Mouse (Mus musculus) right cerebral cortex, postnatal 10 days (tissue): ENCODE data around the gene Krtap26-1.

Experiments used
- DNase-seq, 2 experiments: peaks; one replicate each; pipeline ENCODE4 v3.0.0; 2021; ENCODE audit warnings: low spot score in 2 of 2

Gene Krtap26-1

GRCm38 (mm10) chr16:88647358-88647846 is at the start of gene Krtap26-1:
Krtap26-1 (minus strand) TSS chr16:88647796.
- no peak for DNase-seq

GRCm38 (mm10) chr16:88696256-88696655 is 48.7 kb upstream of the Krtap26-1 start:
- DNase-seq: no peak

GRCm38 (mm10) chr16:88681282-88681681 is 33.7 kb upstream of the Krtap26-1 start:
- DNase-seq: no peak

- DNase-seq: no peak
Measured at GRCm38 (mm10) chr16:88679099-88679498, 31.5 kb upstream of the Krtap26-1 start.

- no peak for DNase-seq
Measured at GRCm38 (mm10) chr16:88671571-88671970, 24.0 kb upstream of the Krtap26-1 start, which contains the start of gene Krtap27-1. Krtap27-1 (minus strand) TSS chr16:88671671.

GRCm38 (mm10) chr16:88657426-88657825 is 9.8 kb upstream of the Krtap26-1 start:
- DNase-seq: no peak

GRCm38 (mm10) chr16:88651952-88652351 is 4.4 kb upstream of the Krtap26-1 start:
- no peak for DNase-seq

GRCm38 (mm10) chr16:88651082-88651481 is 3.5 kb upstream of the Krtap26-1 start:
- no peak for DNase-seq

- no peak for DNase-seq
Measured at GRCm38 (mm10) chr16:88646366-88647111, 1.1 kb downstream of the Krtap26-1 start.

GRCm38 (mm10) chr16:88640053-88640452 is 7.5 kb downstream of the Krtap26-1 start:
- no peak for DNase-seq

GRCm38 (mm10) chr16:88635142-88635541 is 12.5 kb downstream of the Krtap26-1 start:
- DNase-seq: no peak

- DNase-seq: no peak
Measured at GRCm38 (mm10) chr16:88631474-88631873, 16.1 kb downstream of the Krtap26-1 start.

- no peak for DNase-seq
Measured at GRCm38 (mm10) chr16:88627566-88627965, 20.0 kb downstream of the Krtap26-1 start, which contains the start of gene 2310079G19Rik. 2310079G19Rik (minus strand) TSS chr16:88627666.

GRCm38 (mm10) chr16:88612712-88613111 is 34.9 kb downstream of the Krtap26-1 start:
- DNase-seq: no peak

- no peak for DNase-seq
Measured at GRCm38 (mm10) chr16:88611922-88612321, 35.7 kb downstream of the Krtap26-1 start, which contains the start of gene Krtap24-1. Krtap24-1 (minus strand) TSS chr16:88612279.

- no peak for DNase-seq
Measured at GRCm38 (mm10) chr16:88604570-88604969, 43.0 kb downstream of the Krtap26-1 start.

- no peak for DNase-seq
Measured at GRCm38 (mm10) chr16:88602464-88602863, 45.1 kb downstream of the Krtap26-1 start.

GRCm38 (mm10) chr16:88600303-88600702 is 47.3 kb downstream of the Krtap26-1 start:
- no peak for DNase-seq

- no peak for DNase-seq
Measured at GRCm38 (mm10) chr16:88599504-88600237, 47.9 kb downstream of the Krtap26-1 start.
